Mouse (Mus musculus) retina, postnatal 7 days (tissue): ENCODE measurements around the gene Flt1.
"Not testable (repeated sequence)": the region's sequence is repeated elsewhere in the genome, so short reads cannot be mapped to it uniquely, and the experiment has no call there.

Source experiments
- DNase-seq: peaks from one replicate; pipeline ENCODE4 v3.0.0-alpha.2; 2012; ENCODE audit warnings: low read depth, low spot score

Flt1 gene

DNA sequence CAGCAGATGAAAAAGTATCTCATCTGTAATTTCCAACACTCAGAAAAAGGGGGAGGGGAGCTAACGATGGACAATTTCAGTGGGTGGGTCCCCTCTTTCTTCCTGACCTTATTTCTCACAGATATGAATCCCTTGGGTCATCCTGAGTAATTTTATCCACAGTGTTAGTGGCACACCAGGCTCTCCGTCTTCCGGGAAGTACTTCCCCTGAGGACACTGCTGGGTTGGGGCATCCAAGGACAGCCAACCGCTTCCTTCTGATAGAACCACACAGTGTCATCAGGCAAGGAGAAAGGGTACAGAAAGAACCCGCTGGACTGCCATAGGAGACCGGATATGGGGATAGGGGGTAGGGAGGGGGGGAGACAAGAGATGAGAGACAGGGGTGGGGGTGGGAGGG, 111.2 kb downstream of the Flt1 start:
- no peak for DNase-seq

DNA sequence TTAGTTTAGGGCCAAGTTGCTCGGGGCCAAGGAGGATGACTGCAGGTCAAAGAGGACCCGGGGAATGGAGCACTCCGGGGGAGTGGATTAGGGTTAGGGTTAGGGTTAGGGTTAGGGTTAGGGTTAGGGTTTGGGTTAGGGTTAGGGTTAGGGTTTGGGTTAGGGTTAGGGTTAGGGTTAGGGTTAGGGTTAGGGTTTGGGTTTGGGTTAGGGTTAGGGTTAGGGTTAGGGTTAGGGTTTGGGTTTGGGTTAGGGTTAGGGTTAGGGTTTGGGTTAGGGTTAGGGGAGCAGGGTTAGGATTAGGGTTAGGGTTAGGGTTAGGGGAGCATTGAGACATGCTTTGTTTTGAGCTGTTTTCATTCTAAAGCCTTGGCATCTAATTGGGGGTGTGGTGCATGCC, 114.5 kb downstream of the Flt1 start:
- not testable (repeated sequence) for DNase-seq

DNA sequence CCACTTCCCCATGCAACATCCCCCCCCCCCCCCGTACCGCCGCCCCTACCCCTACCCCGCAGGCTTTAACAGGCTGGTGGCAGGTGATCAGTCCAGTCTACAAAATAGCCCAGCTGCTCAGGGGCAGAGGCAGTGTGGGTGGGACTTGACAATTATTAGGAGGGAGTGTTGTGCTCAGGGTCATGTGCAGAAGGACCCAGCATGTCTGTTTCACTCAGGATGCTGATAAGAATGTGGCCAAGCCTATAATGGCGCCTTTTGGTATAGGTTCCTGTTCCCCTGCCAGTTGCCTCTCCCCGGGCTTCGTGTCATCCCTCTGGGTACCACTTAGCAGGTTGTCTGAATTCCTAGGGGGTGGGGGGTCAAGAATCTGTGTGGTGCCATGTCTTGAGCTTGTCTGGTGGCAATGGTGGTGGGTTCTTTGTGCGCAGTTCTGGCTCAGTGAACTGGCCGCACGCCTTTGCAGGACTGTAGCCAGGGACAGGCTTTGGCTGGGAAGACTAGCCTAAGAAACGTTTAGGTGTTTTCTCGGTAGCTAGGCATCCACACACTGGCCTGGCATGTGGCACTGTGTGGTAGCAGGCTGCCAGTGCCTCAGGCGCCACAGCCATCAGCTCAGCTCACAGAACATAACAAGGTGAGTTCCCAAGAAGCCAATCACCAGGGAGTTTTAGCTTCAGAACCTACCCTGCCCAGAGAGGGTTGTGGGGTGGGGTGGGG, 118.4 kb downstream of the Flt1 start:
- DNase-seq: no peak

DNA sequence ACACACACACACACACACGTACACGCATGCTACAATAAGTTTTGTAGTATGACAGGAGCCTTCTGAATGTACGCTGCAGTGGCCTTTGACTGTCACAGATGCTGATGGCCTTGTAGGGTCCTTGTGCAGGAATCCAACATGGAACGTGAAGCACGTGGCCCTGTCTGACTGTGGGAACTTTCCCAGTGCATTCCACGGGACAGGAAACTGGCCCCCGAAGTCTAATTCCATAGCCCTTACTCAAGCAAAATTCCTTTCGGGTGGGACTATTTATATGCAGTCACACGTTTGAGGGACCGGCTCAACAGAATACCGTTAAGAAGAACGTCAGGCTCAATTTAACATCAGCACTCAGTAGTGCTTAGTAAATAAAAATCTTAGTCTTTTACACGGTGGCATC, 119.1 kb downstream of the Flt1 start:
- DNase-seq: no peak

DNA sequence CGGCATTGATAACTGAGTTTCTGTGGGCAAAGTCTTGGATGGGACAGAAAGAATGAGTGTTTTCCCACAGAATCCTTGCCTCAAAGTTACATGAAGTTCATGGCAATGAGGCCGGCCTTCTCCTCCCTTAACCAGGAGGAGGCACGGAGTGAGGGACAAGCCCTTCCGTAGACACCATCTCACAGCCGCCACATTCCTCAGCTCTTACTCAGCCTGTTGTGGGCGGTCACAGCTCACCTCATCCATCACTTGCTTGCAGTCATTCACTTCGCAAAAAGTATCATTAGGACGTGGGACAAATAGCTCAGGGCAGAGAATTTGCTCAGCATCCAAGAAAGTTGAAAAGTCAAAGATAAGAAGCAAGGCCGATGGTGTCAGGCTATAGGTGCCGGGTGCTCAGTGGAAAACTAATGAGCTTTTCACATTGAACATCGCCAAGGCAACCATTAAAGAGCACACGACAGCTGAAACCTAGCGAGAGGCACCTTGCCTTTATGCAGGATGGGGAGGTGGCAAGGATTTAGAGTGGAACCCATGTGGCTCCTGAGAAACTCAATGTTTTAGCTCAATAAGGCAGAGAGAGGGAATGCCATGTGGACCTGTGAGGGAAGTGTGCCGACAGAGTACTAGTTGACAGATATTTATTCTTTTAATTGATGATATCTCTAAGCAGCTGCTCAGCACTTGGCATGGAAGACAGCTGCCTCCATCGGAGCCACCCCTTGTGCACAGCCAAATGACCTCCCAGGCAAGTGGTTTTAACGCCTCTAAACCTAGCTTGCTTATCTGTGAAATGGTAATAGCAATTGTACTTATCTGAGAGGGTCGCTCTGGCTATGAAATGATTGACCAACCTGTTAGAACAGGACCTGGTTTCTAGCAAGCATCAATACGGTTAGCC, 124.1 kb downstream of the Flt1 start:
- DNase-seq: no peak

DNA sequence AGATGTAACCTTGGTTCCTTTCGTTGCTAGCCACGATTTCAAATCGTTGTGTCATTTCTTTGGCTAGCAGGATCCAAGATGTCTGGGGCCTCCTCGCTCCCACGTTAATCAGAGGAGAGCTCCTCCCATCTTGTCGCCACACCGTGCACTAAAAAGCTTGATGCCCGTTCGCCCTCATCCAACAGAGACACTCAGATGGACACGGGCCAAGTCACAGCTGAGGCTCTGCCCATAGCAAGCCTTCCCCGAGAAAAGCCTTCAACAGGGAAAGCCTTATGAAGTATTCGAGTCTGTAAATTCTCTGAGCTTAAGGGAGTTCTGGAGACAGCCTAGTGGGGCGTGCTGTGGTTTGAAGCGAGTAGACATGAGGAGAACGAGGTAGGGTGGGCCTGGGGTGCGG, 128.0 kb downstream of the Flt1 start:
- DNase-seq: no peak

DNA sequence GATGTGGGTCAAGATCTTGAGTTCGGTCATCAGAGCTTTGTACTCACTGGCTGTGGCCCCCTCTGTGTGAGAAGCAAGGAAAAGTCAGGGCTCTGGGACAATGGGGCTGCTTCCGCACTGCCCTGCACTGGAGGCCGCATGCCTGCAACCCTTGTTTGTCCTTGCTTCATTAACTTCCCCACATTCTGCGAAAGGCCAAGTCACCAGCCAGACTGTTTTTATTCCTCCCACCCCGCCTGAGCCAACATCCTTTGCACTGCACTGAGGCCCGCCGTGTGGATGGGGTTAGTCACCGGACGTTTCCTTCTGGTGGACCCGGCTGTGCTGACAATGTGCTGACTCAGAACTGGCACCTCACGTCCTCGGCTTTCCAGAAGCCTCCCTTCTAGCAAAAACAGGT, 136.0 kb downstream of the Flt1 start:
- DNase-seq: no peak

DNA sequence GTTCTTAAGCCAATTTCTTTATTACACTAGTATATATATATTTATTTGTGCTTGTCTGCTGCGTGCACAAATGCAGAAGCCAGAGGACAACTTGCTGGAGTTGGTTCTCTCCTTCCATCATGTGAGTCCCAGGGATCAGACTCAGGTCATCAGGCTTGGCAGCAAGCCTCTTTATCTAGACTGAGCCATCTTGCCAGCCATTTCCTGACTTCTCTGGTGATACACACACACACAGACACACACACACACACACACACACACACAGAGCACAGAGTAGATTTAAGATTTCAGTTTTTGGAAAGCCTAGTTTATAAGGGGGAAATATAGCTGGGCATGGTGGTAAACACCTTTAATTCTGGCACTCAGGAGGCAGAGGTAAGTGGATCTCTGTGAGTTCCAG, 140.7 kb downstream of the Flt1 start:
- DNase-seq: no peak

DNA sequence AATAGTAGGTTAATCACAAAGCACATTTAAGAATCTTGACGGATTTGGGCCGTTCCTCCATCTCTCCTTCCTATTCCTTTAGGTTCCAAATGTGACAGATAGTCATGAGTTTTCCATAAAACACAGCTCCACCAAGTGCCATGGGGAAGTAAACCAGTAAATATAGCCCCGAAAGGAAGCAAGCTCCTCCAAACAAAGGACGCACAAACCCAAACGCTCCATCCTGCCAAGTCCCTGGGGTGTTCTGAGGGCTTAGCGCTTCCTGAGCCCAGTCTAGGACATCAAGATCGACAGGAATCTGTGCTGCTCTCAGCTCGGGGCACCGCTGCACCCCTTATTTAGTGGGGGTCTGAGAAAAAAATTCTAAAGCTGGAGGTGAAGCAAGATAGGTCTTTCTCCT, 141.2 kb downstream of the Flt1 start:
- no peak for DNase-seq

DNA sequence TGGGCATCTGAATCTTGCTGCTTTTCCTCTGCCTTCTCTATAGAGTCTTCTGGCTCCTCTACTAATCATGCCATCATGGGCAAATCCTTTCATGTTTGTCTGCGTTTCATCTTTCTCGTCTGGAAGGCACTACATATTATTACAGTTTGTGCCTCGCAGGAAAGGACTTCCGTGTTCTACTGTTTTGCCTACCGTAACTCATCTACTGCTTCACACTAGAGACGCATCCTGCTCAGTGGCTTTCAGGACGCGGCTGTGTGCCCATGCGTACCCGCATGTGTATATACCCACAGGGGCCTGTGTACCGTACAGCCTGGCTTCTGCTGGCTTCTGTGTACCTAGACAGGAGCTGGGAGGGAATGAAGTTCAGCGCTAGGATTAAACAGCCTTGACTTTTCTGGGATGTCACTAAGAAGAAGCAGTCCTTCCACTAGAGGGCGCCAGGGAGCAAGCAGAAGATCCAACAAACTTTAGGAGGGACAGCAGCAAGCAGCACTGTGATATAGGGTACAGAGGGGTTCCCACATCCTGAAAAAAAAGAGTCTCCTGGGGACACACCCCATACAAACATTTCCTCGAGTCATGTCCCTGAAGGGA, 142.0 kb downstream of the Flt1 start:
- DNase-seq: peak; percentile 49

DNA sequence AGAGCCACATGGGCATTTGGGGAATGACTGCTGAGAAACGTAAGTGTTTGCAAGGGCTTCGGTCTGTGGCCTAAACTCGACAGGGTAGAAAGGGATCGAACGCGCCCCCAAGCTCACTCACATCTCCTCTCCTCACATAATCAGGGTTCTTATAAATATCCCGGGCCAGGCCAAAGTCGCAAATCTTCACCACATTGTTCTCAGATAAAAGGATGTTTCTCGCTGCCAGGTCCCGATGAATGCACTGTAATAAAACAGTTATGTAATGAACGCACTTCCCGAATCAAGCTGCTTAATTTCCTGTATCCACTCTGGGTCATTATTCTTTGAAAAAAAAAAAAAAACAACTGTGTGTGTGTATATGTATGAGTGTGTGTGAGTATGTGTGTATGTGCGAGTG, 145.6 kb downstream of the Flt1 start:
- no peak for DNase-seq

DNA sequence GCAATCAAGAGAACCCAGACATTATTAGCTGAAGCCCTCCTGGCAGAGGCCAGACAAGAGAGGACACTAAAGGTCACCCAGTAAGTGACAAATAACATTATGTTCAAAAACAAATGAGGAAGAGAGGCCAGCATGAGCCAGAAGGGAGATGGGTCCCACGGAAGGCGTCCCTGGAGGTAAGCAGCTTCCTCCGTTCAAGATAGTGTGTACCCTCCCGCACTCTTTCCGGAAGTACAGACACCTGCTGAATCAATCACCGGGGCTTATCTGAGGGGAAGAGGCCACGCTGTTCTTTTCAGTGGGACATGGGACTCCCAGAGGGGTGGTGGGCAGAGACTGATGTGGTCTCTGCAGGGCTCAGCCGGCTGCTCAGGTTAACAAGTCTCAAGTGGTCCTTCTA, 146.1 kb downstream of the Flt1 start:
- DNase-seq: no peak

DNA sequence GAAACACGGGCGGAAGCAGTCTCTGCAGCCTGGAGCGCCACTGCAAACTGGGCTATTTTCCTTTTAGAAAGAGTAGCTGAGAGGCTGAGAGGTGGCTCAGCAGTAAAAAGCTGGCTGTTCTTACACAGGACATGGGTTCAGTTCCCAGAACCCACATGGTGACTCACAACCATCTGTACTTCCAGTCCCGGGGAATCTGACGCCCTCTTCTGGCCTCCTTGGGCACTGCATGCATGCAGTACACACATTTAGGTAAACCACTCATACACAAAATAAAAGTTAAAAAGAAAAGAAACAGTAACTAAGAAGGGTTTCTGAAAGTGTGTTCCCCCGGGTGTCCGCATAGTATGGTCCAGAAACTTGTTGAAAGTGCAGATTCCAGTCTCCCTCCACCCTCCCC, 146.7 kb downstream of the Flt1 start:
- no peak for DNase-seq

DNA sequence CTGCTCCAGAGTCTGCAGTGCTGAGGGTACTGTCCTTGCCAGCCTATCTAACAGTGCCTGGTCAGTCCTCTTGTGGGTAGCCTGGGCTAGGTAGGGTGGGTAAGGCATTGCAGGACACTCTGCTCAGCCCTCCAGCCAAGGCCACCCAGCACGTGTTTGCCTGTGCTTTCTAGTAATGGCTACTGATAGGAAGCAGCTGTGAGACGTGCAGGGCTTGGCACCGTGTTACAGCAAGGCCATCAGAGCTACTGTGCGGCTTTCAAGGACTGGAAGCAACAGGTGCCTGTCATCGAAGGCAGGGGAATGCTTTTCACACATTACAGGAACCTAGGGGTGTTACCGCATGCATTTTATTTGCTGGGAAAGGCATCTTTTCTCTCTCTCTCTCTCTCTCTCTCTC, 148.8 kb downstream of the Flt1 start:
- no peak for DNase-seq

DNA sequence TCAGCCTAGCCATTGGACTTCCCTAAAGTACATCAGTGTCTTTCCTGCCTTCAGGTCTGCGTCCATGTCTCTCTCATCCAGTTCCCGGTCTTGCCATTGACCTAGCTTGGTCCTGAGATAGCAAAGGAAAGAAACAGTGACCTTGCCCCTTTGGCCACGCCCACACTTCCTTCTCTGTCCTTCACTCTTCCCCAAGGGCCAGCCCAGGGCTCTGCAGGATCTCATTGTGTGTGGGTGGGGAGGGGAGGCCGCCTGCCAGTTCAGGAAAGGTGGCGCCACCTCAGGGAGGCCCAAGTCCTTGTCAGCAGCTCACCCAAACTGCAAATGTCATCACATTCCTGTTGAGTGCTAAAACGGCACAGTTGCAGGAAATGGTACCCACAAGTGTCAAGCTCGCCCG, 151.3 kb downstream of the Flt1 start:
- no peak for DNase-seq

DNA sequence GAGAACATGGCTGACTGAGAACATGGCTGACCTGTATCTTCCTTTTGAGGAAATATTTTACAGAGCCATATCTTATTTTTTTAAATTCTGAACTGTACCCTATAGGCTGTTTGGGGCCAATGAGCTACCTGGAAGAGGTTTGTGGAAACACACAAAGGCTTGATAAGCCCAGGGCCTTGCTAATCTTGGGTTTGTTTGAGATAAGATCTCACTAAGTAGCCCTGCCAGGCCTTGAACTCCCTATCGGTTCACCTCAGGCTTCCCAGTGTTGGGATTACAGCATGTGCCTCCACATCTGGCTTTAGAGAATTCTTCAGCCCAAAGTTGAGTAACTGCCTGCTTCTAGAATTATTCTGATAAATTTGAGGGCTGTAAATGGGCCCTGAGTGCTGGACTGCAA, 152.3 kb downstream of the Flt1 start:
- DNase-seq: no peak

DNA sequence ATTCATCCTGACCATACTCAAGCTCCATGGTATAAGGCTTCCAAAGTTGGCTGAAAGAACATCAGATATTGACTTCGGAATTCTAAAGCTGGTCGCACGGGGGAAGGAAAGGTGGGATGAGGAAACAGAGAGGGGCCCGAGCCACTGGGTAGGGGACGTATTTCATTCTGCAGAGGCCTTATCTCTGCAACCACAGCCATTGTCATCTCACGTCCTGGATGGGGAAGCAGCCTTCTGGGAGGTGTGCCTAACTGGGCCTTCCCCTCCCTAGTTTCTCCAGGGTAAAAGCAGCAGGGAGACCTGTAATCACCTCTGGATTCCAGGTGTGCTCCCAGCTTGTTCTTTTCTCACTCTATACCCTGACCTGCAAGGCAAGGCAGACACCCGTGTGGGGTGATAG, 153.1 kb downstream of the Flt1 start:
- DNase-seq: no peak

DNA sequence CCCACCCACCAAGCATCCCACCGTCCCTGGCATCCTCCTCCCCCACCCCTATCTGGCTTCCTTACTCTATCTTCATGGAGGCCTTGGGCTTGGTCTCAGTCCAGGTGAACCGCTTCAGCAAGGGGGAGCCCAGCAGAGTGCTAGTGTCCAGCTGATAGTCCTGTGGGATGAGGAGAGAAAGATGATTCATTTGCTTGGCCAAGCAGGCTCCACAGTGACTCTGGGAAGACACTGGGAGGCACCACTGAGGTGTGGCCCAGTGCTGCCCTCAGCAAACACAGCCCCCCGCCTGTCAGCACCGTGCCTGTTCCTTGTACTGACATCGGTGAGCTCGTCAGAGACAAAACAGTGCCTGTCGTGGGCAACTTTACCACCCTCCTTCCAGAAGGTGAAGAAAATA, 159.5 kb downstream of the Flt1 start:
- DNase-seq: no peak

DNA sequence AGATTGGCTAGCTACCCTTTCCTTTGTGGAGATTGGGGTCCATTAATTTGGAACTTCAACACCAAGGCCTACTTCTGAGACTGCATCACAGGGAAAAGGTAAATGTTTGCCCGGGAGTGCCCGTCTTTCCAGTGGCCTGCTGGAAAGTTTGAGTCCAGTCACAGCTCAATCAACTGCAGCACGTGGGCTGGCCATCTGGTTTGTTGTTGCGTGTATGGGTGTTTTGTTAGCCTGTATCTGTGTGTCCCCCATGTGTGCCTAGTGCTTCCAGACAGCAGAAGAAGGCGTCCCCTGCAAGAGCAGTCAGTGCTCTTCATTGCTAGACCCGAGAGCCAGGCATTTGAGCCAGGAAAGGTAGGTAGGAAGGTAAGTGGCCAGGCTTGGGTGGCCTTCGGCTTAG, 160.4 kb downstream of the Flt1 start:
- no peak for DNase-seq

DNA sequence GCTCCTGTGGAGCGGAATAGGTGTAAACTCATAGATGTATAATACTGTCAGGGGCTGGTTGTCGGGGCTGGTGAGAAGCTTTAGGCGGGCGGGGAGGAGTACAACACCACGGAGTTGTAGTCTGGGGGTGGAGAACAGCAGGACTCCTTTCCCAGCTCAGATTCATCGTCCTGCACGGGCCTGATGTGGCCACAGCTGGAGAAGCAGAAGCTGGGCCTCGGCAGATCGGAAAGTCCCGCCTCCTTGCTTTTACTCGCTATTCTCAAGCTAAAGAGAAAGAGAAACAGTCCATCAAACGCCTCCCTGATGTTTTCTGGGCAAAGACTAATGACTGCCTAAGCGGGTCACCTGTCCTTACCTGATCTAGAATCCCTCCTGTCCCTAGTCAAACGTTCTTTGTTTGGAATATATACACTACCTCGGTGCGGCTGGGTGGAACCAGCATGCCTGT, 161.6 kb downstream of the Flt1 start:
- DNase-seq: no peak

DNA sequence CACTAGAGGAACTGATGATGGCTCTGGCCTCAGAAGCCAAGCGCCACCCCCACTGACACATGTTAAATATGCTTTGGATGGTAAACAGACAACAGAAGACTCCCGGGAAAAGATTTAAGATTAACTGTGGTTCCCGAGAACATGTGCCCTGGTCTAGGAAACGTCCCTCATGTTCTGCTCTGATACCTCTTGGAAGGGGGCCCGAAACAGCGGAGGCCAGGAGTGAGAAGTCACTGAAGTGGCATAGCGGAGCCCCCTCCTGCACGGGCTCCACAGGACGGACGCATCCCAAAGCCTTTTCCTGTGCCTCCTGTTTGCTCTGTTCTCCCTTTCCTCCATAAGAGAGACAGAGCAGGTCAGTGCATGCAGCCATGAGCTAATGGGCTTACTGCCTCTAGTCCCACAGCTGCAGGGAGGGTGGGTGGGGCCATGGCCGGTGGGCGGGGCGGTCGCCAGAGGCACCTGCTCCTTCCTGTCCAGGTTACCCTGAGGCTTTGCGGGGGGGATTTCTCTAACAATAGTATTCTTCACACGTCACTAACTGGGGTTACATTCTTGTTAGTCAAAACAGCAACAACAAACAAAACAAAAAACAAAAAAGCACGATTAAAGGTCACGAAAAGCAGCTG, 162.2 kb downstream of the Flt1 start:
- no peak for DNase-seq

DNA sequence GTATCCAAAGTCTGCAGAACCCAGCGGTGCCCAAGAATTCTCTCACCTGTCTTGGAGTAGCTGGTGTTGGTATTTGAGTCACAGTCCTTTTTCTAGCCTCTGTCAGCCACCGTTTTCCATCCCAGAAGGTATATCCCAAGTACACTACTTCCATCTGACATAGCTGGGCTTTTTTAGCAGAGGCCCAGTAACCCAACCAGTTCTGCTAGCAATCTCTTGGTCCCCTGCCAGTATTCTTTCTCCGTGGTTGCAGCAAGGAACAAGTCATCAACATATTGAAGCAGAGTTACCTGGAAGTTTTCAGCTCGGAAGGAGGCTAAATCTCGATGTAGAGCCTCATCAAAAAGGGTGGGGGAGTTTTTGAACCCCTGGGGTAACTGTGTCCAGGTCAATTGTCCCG, 168.2 kb downstream of the Flt1 start:
- DNase-seq: not testable (repeated sequence)
